Comparison of ENCODE assay signal across 19 mouse cellular contexts in the genomic region with DNA sequence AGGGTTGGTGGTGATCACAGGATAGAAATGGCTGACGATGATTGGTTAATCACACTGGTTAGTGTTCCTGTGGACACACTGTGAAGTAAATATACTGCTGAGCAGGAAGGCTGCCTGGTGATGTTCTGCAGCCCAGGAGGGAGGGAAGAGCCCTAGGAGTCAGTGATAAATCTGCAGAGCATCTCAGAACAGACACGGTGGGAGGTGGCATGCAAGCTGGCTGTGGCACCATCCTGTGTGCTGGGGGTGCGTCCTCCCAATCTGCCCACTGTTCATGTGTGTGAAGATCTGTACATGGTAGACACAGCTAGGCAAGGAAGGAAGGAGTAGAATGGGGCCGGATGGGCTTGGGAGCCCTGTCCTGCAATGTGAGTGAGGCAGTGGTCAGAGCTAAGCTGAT. TPM values are rescaled to one million over a fixed set of nuclear protein-coding genes. Genes with fewer than 3 reads are reported as not detected.
"Had no signal": no experiment of that assay in that cellular context is flagged by ENCODE, and none has a peak within 500 bp of the region (broad histone marks: within the 10 kb centered on the region; RNA-seq: fewer than 3 reads in every experiment).

No protein-coding gene starts in this region.

- DNase-seq: lung, adult 18-20 months; lung, embryonic 14.5 days; lung, postnatal 10 days; lung, postnatal 4 days; midbrain, embryonic 14.5 days; retina, postnatal 1 day; right cerebral cortex, postnatal 25 days; right cerebral cortex, postnatal 4 days; spleen, adult 18-20 months; thymus, adult 18-20 months; thymus, postnatal 14 days; thymus, postnatal 36 days had no signal

- ATAC-seq: midbrain, embryonic 16.5 days had no signal

- H3K4me3 ChIP-seq: midbrain, embryonic 10.5 days; midbrain, embryonic 12.5 days; myocyte; neural tube, embryonic 13.5 days; neural tube, embryonic 15.5 days had no signal

- H3K27ac ChIP-seq: midbrain, embryonic 10.5 days; midbrain, embryonic 12.5 days; neural tube, embryonic 13.5 days; neural tube, embryonic 15.5 days had no signal

RNA-seq across cellular contexts. Expression of gene Mmp17, which starts 15.4 kb away (rescaled TPM):
- total RNA-seq: megakaryocyte-erythroid progenitor cell, adult 5-6 weeks had no signal
